Mouse (Mus musculus) midbrain, embryonic 12.5 days (tissue): ENCODE results near the gene Tfam. TPM values are rescaled to one million over a fixed set of nuclear protein-coding genes. Genes with fewer than 3 reads are reported as not detected.

Source experiments
- ATAC-seq: fragments of 200-750 bp; cut with Nextera tagmentation; 2 replicates; pipeline ENCODE4 v1.8.0; 2017; ENCODE audit warnings: low read depth, moderate TSS enrichment, moderate library complexity; ENCODE audit not compliant: low FRiP score
- H3K27ac ChIP-seq: fragments of 300-500 bp; sonication (generic); replicated peaks from 2 replicates; pipeline ENCODE4 v1.5.1; 2016; ENCODE audit warnings: mild to moderate bottlenecking
- H3K27me3 ChIP-seq: fragments of 300-500 bp; sonication (generic); 2 replicates; pipeline ENCODE4 v1.6.1; 2016; ENCODE audit warnings: mild to moderate bottlenecking
- H3K36me3 ChIP-seq: fragments of 300-500 bp; sonication (generic); 2 replicates; pipeline ENCODE4 v1.6.1; 2016
- H3K4me1 ChIP-seq: fragments of 300-500 bp; sonication (generic); 2 replicates; pipeline ENCODE4 v1.6.1; 2016
- H3K4me2 ChIP-seq: fragments of 300-500 bp; sonication (generic); replicated peaks from 2 replicates; pipeline ENCODE4 v1.6.1; 2016; ENCODE audit warnings: mild to moderate bottlenecking, moderate library complexity
- H3K4me3 ChIP-seq: fragments of 300-500 bp; sonication (generic); 2 replicates; pipeline ENCODE4 v1.5.1; 2016; ENCODE audit warnings: mild to moderate bottlenecking
- H3K9ac ChIP-seq: fragments of 300-500 bp; sonication (generic); replicated peaks from 2 replicates; pipeline ENCODE4 v1.6.1; 2016; ENCODE audit warnings: mild to moderate bottlenecking, moderate library complexity
- H3K9me3 ChIP-seq: fragments of 300-500 bp; sonication (generic); 2 replicates; pipeline ENCODE4 v1.6.1; 2016; ENCODE audit warnings: mild to moderate bottlenecking
- WGBS: fragments of 180-500 bp; shearing (Covaris S2); methylation state at CpG from one replicate; pipeline ENCODE4 v1.1.7; 2016; 5-methylcytosine and 5-hydroxymethylcytosine counted together
- polyA plus RNA-seq: library from polyadenylated mRNA; unstranded; fragments of >200 nt; fragmentation: Nextera tagmentation; extraction: Ambion mirVana; gene quantifications from 2 replicates; pipeline ENCODE4 v1.2.1, GENCODE M21; 2016

The Tfam gene
- polyA plus RNA-seq, 1 experiment from 2014 or later = 73.7 TPM

- Histone ChIP-seq H3K4me3 (no peak overlapping the region), H3K27ac (no peak overlapping the region), H3K4me1 (peaks cover 9% of the 10 kb centered on the region; the same call in 1 of the 2 replicates), H3K9me3 (no peaks in the 10 kb centered on the region), H3K27me3 (no peaks in the 10 kb centered on the region), H3K9ac (no peak overlapping the region), H3K36me3 (0 out of 2 replicates have a peak, but pooled peaks cover 4% of the 10 kb centered on the region), H3K4me2 (peak overlapping the region; percentile 30; the same call in 1 of the 2 replicates)
- WGBS = 14% methylated on average over 8 of the region's 8 CpGs
- peak; percentile 70 for ATAC-seq
Measured at GRCm38 (mm10) chr10:71218228-71218892, 19.7 kb downstream of the Tfam start.

- Histone ChIP-seq H3K4me2 (no peak overlapping the region), H3K4me1 (0 out of 2 replicates have a peak, but pooled peaks cover 3% of the 10 kb centered on the region), H3K27ac (no peak overlapping the region), H3K9ac (no peak overlapping the region), H3K36me3 (no peaks in the 10 kb centered on the region), H3K27me3 (no peaks in the 10 kb centered on the region), H3K4me3 (no peak overlapping the region), H3K9me3 (no peaks in the 10 kb centered on the region)
- 85% methylated on average over 9 of the region's 9 CpGs for WGBS
- ATAC-seq = no peak
Measured at GRCm38 (mm10) chr10:71215996-71216395, 22.1 kb downstream of the Tfam start.

- Histone ChIP-seq H3K4me1 (no peaks in the 10 kb centered on the region), H3K9me3 (no peaks in the 10 kb centered on the region), H3K9ac (no peak overlapping the region), H3K4me3 (no peak overlapping the region), H3K4me2 (no peak overlapping the region), H3K27ac (no peak overlapping the region), H3K27me3 (no peaks in the 10 kb centered on the region), H3K36me3 (no peaks in the 10 kb centered on the region)
- 95% methylated on average over 2 of the region's 2 CpGs for WGBS
- no peak for ATAC-seq
Measured at GRCm38 (mm10) chr10:71201512-71201911, 36.6 kb downstream of the Tfam start.

- H3K27me3 ChIP-seq = no peaks in the 10 kb centered on the region
- no peaks in the 10 kb centered on the region for H3K4me1 ChIP-seq
- H3K9ac ChIP-seq = no peak overlapping the region
- no peak overlapping the region for H3K4me2 ChIP-seq
- no peaks in the 10 kb centered on the region for H3K9me3 ChIP-seq
- no peak for ATAC-seq
- H3K4me3 ChIP-seq = no peak overlapping the region
- WGBS = 77% methylated on average over 5 of the region's 5 CpGs
- H3K27ac ChIP-seq = no peak overlapping the region
- H3K36me3 ChIP-seq = no peaks in the 10 kb centered on the region
Measured at GRCm38 (mm10) chr10:71200964-71201363, 37.1 kb downstream of the Tfam start.

DNA sequence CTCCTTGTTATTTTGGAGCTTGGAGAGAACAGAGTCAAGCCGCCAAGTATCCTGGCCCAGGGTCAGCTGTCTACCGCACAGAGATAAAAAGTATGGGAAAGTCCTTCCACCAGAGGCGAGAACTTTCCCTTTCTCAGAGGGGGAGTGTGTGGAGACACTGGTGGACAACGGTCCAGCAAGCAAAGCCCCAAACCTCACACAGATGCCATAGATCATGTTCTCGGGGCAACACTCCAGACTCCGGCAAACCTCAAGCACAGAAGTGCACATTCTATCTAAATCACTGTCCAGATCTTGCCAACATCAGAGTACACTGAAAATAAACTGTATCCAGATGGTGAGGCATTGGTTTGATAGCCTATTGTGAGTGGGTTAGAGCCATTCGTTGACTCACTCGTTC, 39.4 kb downstream of the Tfam start:
- Histone ChIP-seq H3K27me3 (no peaks in the 10 kb centered on the region), H3K9me3 (no peaks in the 10 kb centered on the region), H3K36me3 (no peaks in the 10 kb centered on the region), H3K4me3 (no peak overlapping the region), H3K4me1 (no peaks in the 10 kb centered on the region), H3K27ac (no peak overlapping the region), H3K9ac (no peak overlapping the region), H3K4me2 (no peak overlapping the region)
- no peak for ATAC-seq
- WGBS = 98% methylated on average over 8 of the region's 8 CpGs

DNA sequence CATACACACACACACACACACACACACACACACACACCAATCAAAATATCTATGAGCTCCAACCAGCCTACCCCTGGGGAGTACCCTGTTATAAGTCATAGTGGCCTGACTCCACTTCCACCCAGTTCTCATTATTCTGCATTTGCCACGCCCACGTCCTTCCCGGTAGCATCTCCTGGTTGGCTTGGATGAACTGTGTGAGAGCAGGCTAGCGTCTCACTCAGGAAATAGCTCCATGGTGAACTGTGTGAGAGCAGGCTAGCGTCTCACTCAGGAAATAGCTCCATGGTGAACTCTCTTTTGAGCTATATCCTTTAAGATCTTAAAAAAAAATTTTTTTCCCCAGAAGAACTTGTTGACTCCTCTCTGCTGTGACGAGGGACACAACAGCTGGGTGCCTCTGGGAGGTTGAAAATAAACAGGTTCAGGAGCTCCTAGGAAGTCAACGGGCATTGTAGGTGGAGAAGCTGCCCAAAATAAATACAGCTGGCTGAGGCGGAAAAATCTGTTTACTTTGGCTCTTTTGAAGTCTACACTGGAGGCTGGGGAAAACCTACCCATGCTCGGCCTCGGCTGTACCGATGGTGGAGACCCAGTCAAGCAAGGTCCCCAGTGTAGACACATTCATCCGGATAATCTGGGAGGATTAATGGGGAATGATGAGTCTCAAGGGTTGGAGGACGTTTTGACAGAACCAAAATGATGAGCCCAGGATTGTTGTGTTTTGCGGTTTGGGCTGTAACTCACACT, 40.9 kb downstream of the Tfam start:
- Histone ChIP-seq H3K4me2 (no peak overlapping the region), H3K36me3 (no peaks in the 10 kb centered on the region), H3K9ac (no peak overlapping the region), H3K9me3 (no peaks in the 10 kb centered on the region), H3K27ac (no peak overlapping the region), H3K27me3 (no peaks in the 10 kb centered on the region), H3K4me1 (0 out of 2 replicates have a peak, but pooled peaks cover 7% of the 10 kb centered on the region), H3K4me3 (no peak overlapping the region)
- no peak for ATAC-seq
- WGBS = 72% methylated on average over 14 of the region's 14 CpGs

DNA sequence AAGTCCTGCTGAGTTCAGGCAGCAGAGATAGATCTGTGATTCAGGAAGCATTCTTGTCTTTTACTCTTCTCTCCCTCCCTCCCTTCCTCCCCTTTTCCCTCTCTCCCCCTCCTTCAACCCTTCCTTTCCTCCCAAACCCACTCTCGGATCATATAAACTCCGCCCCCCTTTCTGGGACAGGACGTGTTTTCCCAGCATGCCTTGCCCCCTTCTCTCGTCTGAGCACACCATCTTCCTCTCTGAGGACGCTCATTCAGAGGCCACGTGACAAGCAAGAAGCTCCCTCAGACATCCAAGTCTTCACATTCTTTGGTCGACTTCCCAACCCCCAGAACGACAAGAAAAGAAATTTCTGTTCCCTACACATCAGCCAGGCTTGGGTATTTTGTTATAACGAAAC, 42.6 kb downstream of the Tfam start:
- 0 out of 2 replicates have a peak, but pooled peaks cover 7% of the 10 kb centered on the region for H3K4me1 ChIP-seq
- 49% methylated on average over 9 of the region's 9 CpGs for WGBS
- H3K27ac ChIP-seq = no peak overlapping the region
- no peak for ATAC-seq
- no peak overlapping the region for H3K4me3 ChIP-seq
- no peaks in the 10 kb centered on the region for H3K27me3 ChIP-seq
- no peaks in the 10 kb centered on the region for H3K36me3 ChIP-seq
- H3K9ac ChIP-seq = no peak overlapping the region
- no peak overlapping the region for H3K4me2 ChIP-seq
- no peaks in the 10 kb centered on the region for H3K9me3 ChIP-seq

GRCm38 (mm10) chr10:71194713-71195112, 43.4 kb downstream of the Tfam start:
- Histone ChIP-seq H3K36me3 (no peaks in the 10 kb centered on the region), H3K4me3 (no peak overlapping the region), H3K4me2 (no peak overlapping the region), H3K27ac (no peak overlapping the region), H3K4me1 (0 out of 2 replicates have a peak, but pooled peaks cover 7% of the 10 kb centered on the region), H3K9ac (no peak overlapping the region), H3K27me3 (no peaks in the 10 kb centered on the region), H3K9me3 (no peaks in the 10 kb centered on the region)
- WGBS = 87% methylated on average over 7 of the region's 7 CpGs
- ATAC-seq = no peak

GRCm38 (mm10) chr10:71193319-71193718, 44.8 kb downstream of the Tfam start:
- Histone ChIP-seq H3K27ac (0 out of 2 replicates have a peak overlapping the region, but pooled peaks have one; percentile 36), H3K27me3 (no peaks in the 10 kb centered on the region), H3K4me3 (no peak overlapping the region), H3K9me3 (no peaks in the 10 kb centered on the region), H3K4me1 (0 out of 2 replicates have a peak, but pooled peaks cover 7% of the 10 kb centered on the region), H3K4me2 (no peak overlapping the region), H3K9ac (no peak overlapping the region), H3K36me3 (no peaks in the 10 kb centered on the region)
- WGBS = 58% methylated on average over 7 of the region's 7 CpGs
- no peak for ATAC-seq

GRCm38 (mm10) chr10:71192886-71193285, 45.2 kb downstream of the Tfam start:
- WGBS = 77% methylated on average over 11 of the region's 11 CpGs
- Histone ChIP-seq H3K4me1 (0 out of 2 replicates have a peak, but pooled peaks cover 7% of the 10 kb centered on the region), H3K36me3 (no peaks in the 10 kb centered on the region), H3K9ac (no peak overlapping the region), H3K27ac (0 out of 2 replicates have a peak overlapping the region, but pooled peaks have one; percentile 36), H3K9me3 (no peaks in the 10 kb centered on the region), H3K27me3 (no peaks in the 10 kb centered on the region), H3K4me3 (no peak overlapping the region), H3K4me2 (no peak overlapping the region)
- ATAC-seq = no peak

DNA sequence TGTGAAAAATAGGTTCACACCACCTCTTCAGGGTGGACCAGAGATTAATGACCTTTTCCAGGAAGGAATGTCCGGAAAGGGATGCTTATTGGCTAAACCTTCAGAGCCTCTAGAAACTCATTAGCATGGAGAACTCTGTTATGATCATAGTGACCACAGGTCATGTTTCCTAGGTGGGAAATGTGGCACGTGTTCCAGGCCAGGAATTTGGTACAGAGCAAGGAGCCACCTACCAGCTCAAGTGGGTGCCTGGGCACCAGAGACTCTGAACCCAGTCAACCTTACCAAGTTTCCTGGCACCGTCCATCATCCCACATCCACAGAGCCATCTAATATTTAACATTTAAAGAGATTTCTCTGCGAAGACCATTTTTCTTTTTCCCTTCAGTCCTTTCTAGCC, 49.4 kb downstream of the Tfam start:
- Histone ChIP-seq H3K4me2 (no peak overlapping the region), H3K4me1 (0 out of 2 replicates have a peak, but pooled peaks cover 7% of the 10 kb centered on the region), H3K4me3 (no peak overlapping the region), H3K36me3 (no peaks in the 10 kb centered on the region), H3K27me3 (no peaks in the 10 kb centered on the region), H3K27ac (no peak overlapping the region), H3K9ac (no peak overlapping the region), H3K9me3 (no peaks in the 10 kb centered on the region)
- ATAC-seq = no peak
- WGBS = 88% methylated on average over 4 of the region's 4 CpGs

GRCm38 (mm10) chr10:71185059-71185458, 53.0 kb downstream of the Tfam start:
- no peaks in the 10 kb centered on the region for H3K9me3 ChIP-seq
- H3K4me1 ChIP-seq = no peaks in the 10 kb centered on the region
- no peak overlapping the region for H3K4me2 ChIP-seq
- H3K4me3 ChIP-seq = no peak overlapping the region
- no peaks in the 10 kb centered on the region for H3K27me3 ChIP-seq
- no peak overlapping the region for H3K9ac ChIP-seq
- 89% methylated on average over 7 of the region's 7 CpGs for WGBS
- no peak overlapping the region for H3K27ac ChIP-seq
- H3K36me3 ChIP-seq = no peaks in the 10 kb centered on the region
- no peak for ATAC-seq
